Mouse (Mus musculus): ENCODE measurements around the gene Zfp568.

Zfp568 gene

GRCm38 (mm10) chr7:29989031-29989430 is 5.3 kb downstream of the Zfp568 start:
- no peak for DNase-seq (ENCODE audit: low spot score in 2 of 2)

- no peak for DNase-seq (ENCODE audit: low spot score in 2 of 2)
Measured at GRCm38 (mm10) chr7:29992698-29993097, 8.9 kb downstream of the Zfp568 start.

- DNase-seq (ENCODE audit: low spot score in 2 of 2), result no peak
Measured at GRCm38 (mm10) chr7:29993340-29993739, 9.6 kb downstream of the Zfp568 start.

- DNase-seq (ENCODE audit: low spot score in 2 of 2), result no peak
Measured at GRCm38 (mm10) chr7:29995134-29995533, 11.4 kb downstream of the Zfp568 start.

GRCm38 (mm10) chr7:30000601-30001000 is 16.8 kb downstream of the Zfp568 start:
- DNase-seq (ENCODE audit: low spot score in 2 of 2), result no peak

- DNase-seq (ENCODE audit: low spot score in 2 of 2), result no peak
Measured at GRCm38 (mm10) chr7:30007601-30008000, 23.8 kb downstream of the Zfp568 start.

GRCm38 (mm10) chr7:30008020-30008690 is 24.4 kb downstream of the Zfp568 start:
- DNase-seq (ENCODE audit: low spot score in 2 of 2), result no peak

- peak; percentile 65 to 76 for DNase-seq (ENCODE audit: low spot score in 2 of 2)
Measured at GRCm38 (mm10) chr7:30009321-30010085, 25.7 kb downstream of the Zfp568 start.

GRCm38 (mm10) chr7:30010551-30011195 is 26.9 kb downstream of the Zfp568 start:
- DNase-seq (ENCODE audit: low spot score in 2 of 2), result no peak

GRCm38 (mm10) chr7:30012956-30013363 is 29.2 kb downstream of the Zfp568 start:
- DNase-seq (ENCODE audit: low spot score in 2 of 2), result peak; percentile 67 to 68

GRCm38 (mm10) chr7:30017226-30017625 is 33.5 kb downstream of the Zfp568 start:
- no peak for DNase-seq (ENCODE audit: low spot score in 2 of 2)

- DNase-seq (ENCODE audit: low spot score in 2 of 2), result no peak
Measured at GRCm38 (mm10) chr7:30019543-30019942, 35.8 kb downstream of the Zfp568 start.

GRCm38 (mm10) chr7:30023324-30023723 is 39.6 kb downstream of the Zfp568 start:
- DNase-seq (ENCODE audit: low spot score in 2 of 2), result no peak

GRCm38 (mm10) chr7:30023800-30024199 is 40.0 kb downstream of the Zfp568 start:
- no peak for DNase-seq (ENCODE audit: low spot score in 2 of 2)

GRCm38 (mm10) chr7:30025358-30025757 is 41.6 kb downstream of the Zfp568 start:
- DNase-seq (ENCODE audit: low spot score in 2 of 2), result no peak

GRCm38 (mm10) chr7:30027331-30027730 is 43.6 kb downstream of the Zfp568 start:
- no peak for DNase-seq (ENCODE audit: low spot score in 2 of 2)

GRCm38 (mm10) chr7:30028572-30028971 is 44.8 kb downstream of the Zfp568 start:
- DNase-seq (ENCODE audit: low spot score in 2 of 2), result no peak

GRCm38 (mm10) chr7:30030677-30031076 is 46.9 kb downstream of the Zfp568 start:
- no peak for DNase-seq (ENCODE audit: low spot score in 2 of 2)

GRCm38 (mm10) chr7:30031379-30031778 is 47.6 kb downstream of the Zfp568 start:
- no peak for DNase-seq (ENCODE audit: low spot score in 2 of 2)

GRCm38 (mm10) chr7:30034331-30034730 is 50.6 kb downstream of the Zfp568 start:
- DNase-seq (ENCODE audit: low spot score in 2 of 2), result no peak

- DNase-seq (ENCODE audit: low spot score in 2 of 2), result no peak
Measured at GRCm38 (mm10) chr7:30044354-30044753, 60.6 kb downstream of the Zfp568 start.

- DNase-seq (ENCODE audit: low spot score in 2 of 2), result no peak
Measured at GRCm38 (mm10) chr7:30048126-30048525, 64.4 kb downstream of the Zfp568 start.
